Mouse (Mus musculus) thymus, postnatal 25 days (tissue): ENCODE measurements at regions not wholly inside any gene's neighbourhood (a gene's known extent, or its start where the extent isn't known, plus 50 kb on each side); places are given as distances from the start of the nearest gene placed in this dataset.

Experiments used
- DNase-seq: peaks from one replicate; pipeline ENCODE4 v3.0.0; 2022

- DNase-seq: no peak
Measured at GRCm38 (mm10) chr1:80030224-80030623, 169.2 kb upstream of the Serpine2 start.

DNA sequence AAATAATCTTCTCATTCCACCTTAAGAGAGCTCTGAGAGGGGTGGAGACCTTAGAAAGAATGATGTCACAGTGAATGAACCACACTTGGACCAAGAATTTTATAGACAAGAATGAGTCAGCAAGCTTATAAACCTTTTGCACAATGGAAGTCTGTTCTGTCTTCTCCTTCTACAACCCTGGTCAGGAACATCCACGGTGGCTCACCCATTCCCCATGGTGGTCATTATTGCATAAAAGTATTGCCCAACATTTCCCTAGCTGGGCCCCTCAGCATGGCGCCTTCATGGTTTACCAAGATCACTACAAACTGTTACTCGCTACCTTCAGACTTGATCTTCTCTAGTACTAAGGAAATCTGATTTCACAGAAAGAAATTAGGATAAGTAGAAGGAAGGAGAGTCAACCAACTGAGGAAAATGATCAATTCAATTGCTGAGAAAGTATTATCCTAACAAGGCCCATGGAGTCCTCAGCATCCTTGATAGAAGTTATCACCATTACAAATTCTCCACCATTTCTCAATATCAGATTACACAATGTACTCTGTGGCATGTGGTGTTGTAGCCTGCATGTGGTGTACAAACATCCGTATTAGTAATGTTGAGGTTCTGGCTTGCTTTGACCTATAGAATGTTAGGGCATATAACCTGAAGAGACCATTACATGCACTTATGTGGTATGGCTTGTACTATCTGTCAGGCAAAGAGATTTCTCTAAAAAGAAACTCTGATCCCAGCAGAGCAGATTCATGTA, 165.1 kb upstream of the Serpine2 start:
- DNase-seq: no peak

- DNase-seq: no peak
Measured at GRCm38 (mm10) chr1:80023518-80024095, 162.6 kb upstream of the Serpine2 start.

DNA sequence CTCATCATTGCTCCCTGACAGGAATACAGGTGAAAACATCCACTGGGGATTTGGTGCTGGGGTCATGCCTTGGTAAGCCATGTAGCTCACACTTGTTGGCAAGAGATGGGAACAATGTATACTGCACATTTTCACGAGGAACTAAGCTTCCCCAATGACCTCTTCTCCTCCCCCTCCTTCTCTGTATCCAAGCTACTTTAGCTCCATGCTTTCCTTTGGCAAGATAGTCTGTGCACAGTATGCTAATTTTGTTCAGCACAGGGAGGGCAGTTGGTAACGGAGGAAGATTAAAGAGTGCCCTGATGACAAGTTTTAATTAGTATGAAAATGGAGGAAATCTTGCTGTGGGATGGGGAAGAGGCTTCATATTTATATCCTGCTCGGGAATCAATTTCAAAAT, 160.9 kb upstream of the Serpine2 start:
- DNase-seq: no peak

DNA sequence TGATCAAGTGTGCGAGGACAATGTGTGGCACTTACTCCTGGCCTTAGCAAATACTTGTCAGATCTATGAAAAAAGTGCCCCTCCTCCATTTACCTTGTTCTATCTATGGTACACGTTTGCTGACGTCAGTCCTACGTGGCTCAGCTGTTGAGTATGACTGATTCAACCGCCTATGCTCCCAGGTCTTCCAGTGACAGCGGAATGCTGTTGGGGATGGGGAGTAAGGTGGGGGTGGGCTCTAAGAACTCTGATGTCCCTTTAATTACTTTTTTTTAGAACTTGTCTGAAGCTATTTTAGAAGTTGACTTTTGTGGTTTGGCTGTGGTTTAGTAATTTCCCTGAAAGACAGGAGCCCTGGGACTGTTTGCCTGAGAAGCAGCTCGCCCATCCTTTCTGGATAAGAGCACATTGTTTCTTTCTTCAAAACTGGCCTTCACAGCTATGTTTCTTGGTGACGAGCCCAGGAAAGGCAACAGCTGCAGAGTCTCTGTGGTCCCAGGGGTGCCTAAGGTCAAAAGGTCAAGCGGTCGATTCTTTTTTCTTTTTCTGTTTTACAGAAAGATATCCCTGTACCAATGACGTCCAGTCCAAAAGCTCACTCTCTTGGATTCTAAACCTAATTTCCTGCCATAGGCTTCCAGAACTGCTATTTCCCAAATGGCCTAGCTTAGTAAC, 157.5 kb upstream of the Serpine2 start:
- no peak for DNase-seq

- DNase-seq: peak; percentile 7
Measured at GRCm38 (mm10) chr1:80015474-80015873, 154.5 kb upstream of the Serpine2 start.

- DNase-seq: no peak
Measured at GRCm38 (mm10) chr1:80014586-80014985, 153.6 kb upstream of the Serpine2 start.

- no peak for DNase-seq
Measured at GRCm38 (mm10) chr1:80010724-80011123, 149.7 kb upstream of the Serpine2 start.

- no peak for DNase-seq
Measured at GRCm38 (mm10) chr1:79999081-79999480, 138.1 kb upstream of the Serpine2 start.

DNA sequence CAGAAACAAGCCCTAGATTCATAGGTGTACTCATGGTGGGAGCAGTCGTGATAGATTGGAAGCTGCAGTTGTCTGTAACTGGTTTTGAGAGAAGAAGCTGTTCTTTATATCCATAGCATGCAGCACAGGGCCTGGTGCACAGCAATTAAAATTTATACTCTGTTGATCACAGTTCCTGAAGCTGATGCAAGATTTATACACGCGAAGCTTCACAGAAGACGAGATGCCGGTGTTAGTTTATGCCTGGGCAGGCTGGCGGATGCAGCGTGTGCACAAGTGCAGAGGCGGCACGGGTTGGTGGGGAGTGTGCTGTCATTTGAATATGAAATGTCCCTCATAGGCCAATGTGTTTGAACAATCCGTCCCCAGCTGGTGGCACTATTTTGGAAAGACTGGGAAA, 136.9 kb upstream of the Serpine2 start:
- DNase-seq: no peak

DNA sequence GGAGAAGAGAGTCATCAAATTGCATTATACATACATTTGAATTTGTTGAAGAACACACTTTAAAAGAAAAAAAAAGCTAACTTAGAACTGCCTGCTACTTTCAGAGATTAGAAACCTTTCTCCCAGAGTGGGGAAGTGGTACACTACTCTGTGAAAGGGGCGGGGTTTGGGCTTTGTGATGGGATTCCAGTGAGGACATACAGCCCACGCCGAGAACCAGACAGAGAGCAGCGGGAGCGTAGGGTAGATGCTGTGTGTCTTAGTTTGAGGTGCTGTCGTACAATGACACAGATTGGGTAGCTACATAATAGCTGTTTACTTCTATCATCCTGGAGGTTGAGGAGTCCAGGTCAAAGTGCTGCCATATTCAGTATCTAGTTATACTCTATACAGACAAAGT, 136.5 kb upstream of the Serpine2 start:
- no peak for DNase-seq

GRCm38 (mm10) chr1:79984721-79985120, 123.7 kb upstream of the Serpine2 start:
- DNase-seq: no peak

GRCm38 (mm10) chr1:79982678-79983280, 121.8 kb upstream of the Serpine2 start:
- DNase-seq: no peak

- no peak for DNase-seq
Measured at GRCm38 (mm10) chr1:79979863-79980262, 118.9 kb upstream of the Serpine2 start.

DNA sequence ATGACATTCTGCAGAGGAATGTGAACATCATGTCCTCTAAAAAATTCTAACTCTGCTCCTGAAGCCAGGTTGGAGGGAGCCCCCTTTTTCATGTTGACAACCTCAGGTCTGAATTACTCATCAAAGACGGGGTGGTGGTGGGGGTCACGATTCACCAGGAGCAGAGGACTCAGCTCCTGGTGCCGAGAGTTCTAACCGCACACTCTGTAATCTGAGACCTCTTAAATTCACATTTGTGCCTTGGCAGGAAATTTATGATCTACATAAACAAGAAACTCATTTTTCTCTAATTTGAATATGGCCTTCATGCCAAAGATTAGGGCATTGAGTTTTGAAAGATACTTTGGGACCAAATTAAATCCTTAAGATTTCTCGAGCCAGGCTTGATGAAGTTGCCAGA, 117.2 kb upstream of the Serpine2 start:
- DNase-seq: no peak

DNA sequence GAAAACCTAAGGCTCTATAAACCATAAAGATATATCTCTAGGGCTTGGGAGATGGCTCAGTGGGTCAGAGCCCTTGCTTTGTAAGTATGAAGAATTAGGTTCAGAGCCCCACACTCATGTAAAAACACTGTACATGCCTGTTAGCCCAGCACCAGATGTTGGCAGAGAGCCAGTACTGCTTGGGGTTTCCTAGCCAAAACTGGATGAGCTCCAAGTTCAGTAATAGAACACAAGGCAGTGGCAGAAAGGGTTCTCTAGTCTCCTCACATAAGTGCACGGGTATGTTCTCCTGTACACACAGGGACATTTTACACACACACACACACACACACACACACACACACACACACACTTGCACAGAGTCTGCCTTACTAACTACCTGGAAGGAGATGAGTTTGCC, 95.1 kb upstream of the Serpine2 start:
- no peak for DNase-seq

- DNase-seq: no peak
Measured at GRCm38 (mm10) chr1:79944231-79944630, 83.3 kb upstream of the Serpine2 start.

GRCm38 (mm10) chr1:79932435-79932834, 71.5 kb upstream of the Serpine2 start:
- no peak for DNase-seq

GRCm38 (mm10) chr1:79927740-79928139, 66.8 kb upstream of the Serpine2 start:
- DNase-seq: no peak

DNA sequence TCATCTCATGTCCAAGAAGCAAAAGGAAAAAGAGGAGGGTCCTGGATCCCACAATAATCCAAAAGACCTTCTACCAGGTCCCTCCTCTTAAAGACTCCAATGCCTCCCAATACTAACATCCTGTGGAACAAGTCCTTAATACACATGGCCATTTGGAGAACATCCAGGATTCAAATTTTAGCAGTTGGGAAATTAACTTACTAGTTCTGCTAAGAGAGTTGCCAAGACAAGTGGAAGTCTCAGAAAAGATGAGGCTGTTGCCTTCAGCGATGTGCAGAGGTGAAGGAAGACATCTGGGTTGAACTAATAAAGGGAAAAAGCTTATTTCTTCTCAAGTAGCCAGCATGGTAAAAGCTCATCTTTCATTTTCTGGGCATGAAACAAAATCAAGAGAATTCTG, 64.8 kb upstream of the Serpine2 start:
- DNase-seq: no peak

- no peak for DNase-seq
Measured at GRCm38 (mm10) chr1:79921890-79922289, 60.9 kb upstream of the Serpine2 start.

- DNase-seq: no peak
Measured at GRCm38 (mm10) chr1:79921333-79921732, 60.4 kb upstream of the Serpine2 start.

GRCm38 (mm10) chr1:79917426-79918150, 56.6 kb upstream of the Serpine2 start:
- no peak for DNase-seq
